Mouse (Mus musculus): ENCODE results near the gene Mrpl35.
"Not testable (repeated sequence)": the region's sequence is repeated elsewhere in the genome, so short reads cannot be mapped to it uniquely, and the experiment has no call there.

The Mrpl35 gene

GRCm38 (mm10) chr6:71826869-71827268 lies at the start of gene Mrpl35:
Gene Mrpl35, minus strand, starts transcription at chr6:71826969.
- no peak for DNase-seq (ENCODE audit: low read depth, low spot score)
- Histone ChIP-seq H3K36me3 (ENCODE audit: control insufficient read depth, insufficient read depth, low read length, poor library complexity, severe bottlenecking) (no peaks in the 10 kb centered on the region), H3K27me3 (ENCODE audit: control insufficient read depth, insufficient read depth, low read length, poor library complexity, severe bottlenecking) (no peaks in the 10 kb centered on the region; the same call in 1 of the 2 replicates)

GRCm38 (mm10) chr6:71871396-71871795 lies 44.6 kb upstream of the Mrpl35 start:
- no peaks in the 10 kb centered on the region for H3K27me3 ChIP-seq (ENCODE audit: control insufficient read depth, insufficient read depth, low read length, poor library complexity, severe bottlenecking)
- no peak for DNase-seq (ENCODE audit: low read depth, low spot score)
- peaks cover 7% of the 10 kb centered on the region for H3K36me3 ChIP-seq (ENCODE audit: control insufficient read depth, insufficient read depth, low read length, poor library complexity, severe bottlenecking)

- peaks cover 11% of the 10 kb centered on the region for H3K36me3 ChIP-seq (ENCODE audit: control insufficient read depth, insufficient read depth, low read length, poor library complexity, severe bottlenecking)
- no peaks in the 10 kb centered on the region for H3K27me3 ChIP-seq (ENCODE audit: control insufficient read depth, insufficient read depth, low read length, poor library complexity, severe bottlenecking)
- peak; percentile 56 for DNase-seq (ENCODE audit: low read depth, low spot score)
Measured at GRCm38 (mm10) chr6:71868809-71869208, 42.0 kb upstream of the Mrpl35 start.

- Histone ChIP-seq H3K36me3 (ENCODE audit: control insufficient read depth, insufficient read depth, low read length, poor library complexity, severe bottlenecking) (peaks cover 13% of the 10 kb centered on the region), H3K27me3 (ENCODE audit: control insufficient read depth, insufficient read depth, low read length, poor library complexity, severe bottlenecking) (no peaks in the 10 kb centered on the region)
- no peak for DNase-seq (ENCODE audit: low read depth, low spot score)
Measured at GRCm38 (mm10) chr6:71867751-71868150, 41.0 kb upstream of the Mrpl35 start.

- not testable (repeated sequence) for H3K36me3 ChIP-seq (ENCODE audit: control insufficient read depth, insufficient read depth, low read length, poor library complexity, severe bottlenecking); DNase-seq (ENCODE audit: low read depth, low spot score); H3K27me3 ChIP-seq (ENCODE audit: control insufficient read depth, insufficient read depth, low read length, poor library complexity, severe bottlenecking)
Measured at GRCm38 (mm10) chr6:71846906-71847305, 20.1 kb upstream of the Mrpl35 start.

- Histone ChIP-seq H3K36me3 (ENCODE audit: control insufficient read depth, insufficient read depth, low read length, poor library complexity, severe bottlenecking) (peaks cover 2% of the 10 kb centered on the region; the same call in 1 of the 2 replicates), H3K27me3 (ENCODE audit: control insufficient read depth, insufficient read depth, low read length, poor library complexity, severe bottlenecking) (no peaks in the 10 kb centered on the region)
- DNase-seq (ENCODE audit: low read depth, low spot score), result no peak
Measured at GRCm38 (mm10) chr6:71840597-71841290, 14.0 kb upstream of the Mrpl35 start.

GRCm38 (mm10) chr6:71839815-71840214 lies 13.0 kb upstream of the Mrpl35 start:
- Histone ChIP-seq H3K36me3 (ENCODE audit: control insufficient read depth, insufficient read depth, low read length, poor library complexity, severe bottlenecking) (no peaks in the 10 kb centered on the region), H3K27me3 (ENCODE audit: control insufficient read depth, insufficient read depth, low read length, poor library complexity, severe bottlenecking) (no peaks in the 10 kb centered on the region)
- no peak for DNase-seq (ENCODE audit: low read depth, low spot score)

GRCm38 (mm10) chr6:71836811-71837210 lies 10.0 kb upstream of the Mrpl35 start:
- DNase-seq (ENCODE audit: low read depth, low spot score), result no peak
- H3K27me3 ChIP-seq (ENCODE audit: control insufficient read depth, insufficient read depth, low read length, poor library complexity, severe bottlenecking), result no peaks in the 10 kb centered on the region
- H3K36me3 ChIP-seq (ENCODE audit: control insufficient read depth, insufficient read depth, low read length, poor library complexity, severe bottlenecking), result no peaks in the 10 kb centered on the region

GRCm38 (mm10) chr6:71831581-71831960 lies 4.8 kb upstream of the Mrpl35 start:
- peak; percentile 96 for DNase-seq (ENCODE audit: low read depth, low spot score)
- H3K27me3 ChIP-seq (ENCODE audit: control insufficient read depth, insufficient read depth, low read length, poor library complexity, severe bottlenecking), result no peaks in the 10 kb centered on the region
- H3K36me3 ChIP-seq (ENCODE audit: control insufficient read depth, insufficient read depth, low read length, poor library complexity, severe bottlenecking), result no peaks in the 10 kb centered on the region

GRCm38 (mm10) chr6:71830690-71831580 lies 4.2 kb upstream of the Mrpl35 start, which contains the start of gene Immt:
Gene Immt, plus strand, starts transcription at chr6:71831331.
- peak; percentile 97 for DNase-seq (ENCODE audit: low read depth, low spot score)
- Histone ChIP-seq H3K27me3 (ENCODE audit: control insufficient read depth, insufficient read depth, low read length, poor library complexity, severe bottlenecking) (no peaks in the 10 kb centered on the region), H3K36me3 (ENCODE audit: control insufficient read depth, insufficient read depth, low read length, poor library complexity, severe bottlenecking) (no peaks in the 10 kb centered on the region)

- no peak for DNase-seq (ENCODE audit: low read depth, low spot score)
- Histone ChIP-seq H3K27me3 (ENCODE audit: control insufficient read depth, insufficient read depth, low read length, poor library complexity, severe bottlenecking) (no peaks in the 10 kb centered on the region; the same call in 1 of the 2 replicates), H3K36me3 (ENCODE audit: control insufficient read depth, insufficient read depth, low read length, poor library complexity, severe bottlenecking) (no peaks in the 10 kb centered on the region)
Measured at GRCm38 (mm10) chr6:71829768-71830167, 3.0 kb upstream of the Mrpl35 start.

GRCm38 (mm10) chr6:71823961-71824360 lies 2.8 kb downstream of the Mrpl35 start:
- Histone ChIP-seq H3K27me3 (ENCODE audit: control insufficient read depth, insufficient read depth, low read length, poor library complexity, severe bottlenecking) (no peaks in the 10 kb centered on the region; the same call in 1 of the 2 replicates), H3K36me3 (ENCODE audit: control insufficient read depth, insufficient read depth, low read length, poor library complexity, severe bottlenecking) (no peaks in the 10 kb centered on the region)
- no peak for DNase-seq (ENCODE audit: low read depth, low spot score)

- DNase-seq (ENCODE audit: low read depth, low spot score), result peak; percentile 90
- Histone ChIP-seq H3K27me3 (ENCODE audit: control insufficient read depth, insufficient read depth, low read length, poor library complexity, severe bottlenecking) (no peaks in the 10 kb centered on the region; the same call in 1 of the 2 replicates), H3K36me3 (ENCODE audit: control insufficient read depth, insufficient read depth, low read length, poor library complexity, severe bottlenecking) (no peaks in the 10 kb centered on the region)
Measured at GRCm38 (mm10) chr6:71823488-71823887, 3.3 kb downstream of the Mrpl35 start.

- Histone ChIP-seq H3K27me3 (ENCODE audit: control insufficient read depth, insufficient read depth, low read length, poor library complexity, severe bottlenecking) (no peaks in the 10 kb centered on the region; the same call in 1 of the 2 replicates), H3K36me3 (ENCODE audit: control insufficient read depth, insufficient read depth, low read length, poor library complexity, severe bottlenecking) (no peaks in the 10 kb centered on the region)
- DNase-seq (ENCODE audit: low read depth, low spot score), result no peak
Measured at GRCm38 (mm10) chr6:71823085-71823484, 3.7 kb downstream of the Mrpl35 start.

- H3K27me3 ChIP-seq (ENCODE audit: control insufficient read depth, insufficient read depth, low read length, poor library complexity, severe bottlenecking), result no peaks in the 10 kb centered on the region
- no peak for DNase-seq (ENCODE audit: low read depth, low spot score)
- peaks cover 10% of the 10 kb centered on the region for H3K36me3 ChIP-seq (ENCODE audit: control insufficient read depth, insufficient read depth, low read length, poor library complexity, severe bottlenecking)
Measured at GRCm38 (mm10) chr6:71819764-71820292, 6.9 kb downstream of the Mrpl35 start.
